Mouse (Mus musculus): Measurements from ENCODE around the gene Gm10591. TPM values are rescaled to one million over a fixed set of nuclear protein-coding genes. Genes with fewer than 3 reads are reported as not detected.

The Gm10591 gene
- polyA plus RNA-seq (2015; fragmentation: Nextera tagmentation; extraction: Ambion mirVana), result not detected in 2 replicates

GRCm38 (mm10) chr4:42611895-42612294 lies at the start of gene Gm10591:
TSS of gene Gm10591 (plus strand) at chr4:42612195.

DNA sequence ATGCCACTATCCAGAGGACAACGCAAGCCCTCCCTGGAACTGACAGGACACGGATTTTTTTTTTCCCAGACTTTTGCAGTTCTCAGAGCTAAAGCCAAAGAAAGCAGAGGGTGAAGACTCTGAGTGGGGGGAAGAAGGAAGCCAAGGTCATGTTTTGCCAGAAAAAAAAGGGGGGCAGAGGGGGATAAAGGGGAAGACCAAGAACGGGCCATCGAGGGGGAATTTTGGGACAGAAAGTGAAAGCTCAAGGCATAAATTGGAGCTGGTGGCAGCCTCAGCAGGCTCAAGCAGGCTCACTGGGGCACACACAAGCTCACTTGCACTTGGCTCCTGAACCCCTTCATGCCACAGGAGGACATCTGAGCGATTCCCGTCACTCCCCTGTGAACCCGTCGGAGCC lies 17.4 kb downstream of the Gm10591 start, which contains the start of gene Gm2564:
Gm2564 (plus strand) TSS at position 301 of the 400 bp plus-strand sequence.

GRCm38 (mm10) chr4:42654951-42655350 lies 43.0 kb downstream of the Gm10591 start, which contains the start of gene Ccl27b:
TSS of gene Ccl27b (plus strand) at chr4:42655251.

GRCm38 (mm10) chr4:42661793-42662192 lies 49.8 kb downstream of the Gm10591 start, which contains the start of gene Il11ra2:
TSS of gene Il11ra2 (minus strand) at chr4:42661893.

Other genes starting within 250 kb of the Gm10591 start
- gene Gm21586, start 172.8 kb upstream of the Gm10591 start, polyA plus RNA-seq (2015; fragmentation: Nextera tagmentation; extraction: Ambion mirVana), result not detected in 2 replicates
- 0.06 TPM in 1 of 2 replicates, not detected in the other for gene Gm2163, start 145.4 kb upstream of the Gm10591 start, polyA plus RNA-seq (2015; fragmentation: Nextera tagmentation; extraction: Ambion mirVana)
- gene Fam205a2, start 84.0 kb upstream of the Gm10591 start, polyA plus RNA-seq (2015; fragmentation: Nextera tagmentation; extraction: Ambion mirVana), result not detected in 2 replicates
- 1.4 and 2.6 TPM in 2 replicates for gene Gm2564, start 17.5 kb downstream of the Gm10591 start, polyA plus RNA-seq (2015; fragmentation: Nextera tagmentation; extraction: Ambion mirVana)
- not detected in 2 replicates for gene Ccl27b, start 43.1 kb downstream of the Gm10591 start, polyA plus RNA-seq (2015; fragmentation: Nextera tagmentation; extraction: Ambion mirVana)
- not detected in 2 replicates for gene Il11ra2, start 49.7 kb downstream of the Gm10591 start, polyA plus RNA-seq (2015; fragmentation: Nextera tagmentation; extraction: Ambion mirVana)
- gene 4930578G10Rik, start 123.3 kb downstream of the Gm10591 start, polyA plus RNA-seq (2015; fragmentation: Nextera tagmentation; extraction: Ambion mirVana), result not detected in 2 replicates
- gene Ccl19, start 144.4 kb downstream of the Gm10591 start, polyA plus RNA-seq (2015; fragmentation: Nextera tagmentation; extraction: Ambion mirVana), result 1.6 and 2.0 TPM in 2 replicates
- gene Ccl21a, start 161.8 kb downstream of the Gm10591 start, polyA plus RNA-seq (2015; fragmentation: Nextera tagmentation; extraction: Ambion mirVana), result 23.0 and 60.3 TPM in 2 replicates
- 0.11 and 0.21 TPM in 2 replicates for gene Fam205a1, start 241.7 kb downstream of the Gm10591 start, polyA plus RNA-seq (2015; fragmentation: Nextera tagmentation; extraction: Ambion mirVana)
- 0.06 TPM in 1 of 2 replicates, not detected in the other for gene Gm12394, start 244.6 kb downstream of the Gm10591 start, polyA plus RNA-seq (2015; fragmentation: Nextera tagmentation; extraction: Ambion mirVana)

Measured in spleen, postnatal 0 days (tissue).